Mouse (Mus musculus): ENCODE measurements at regions not wholly inside any gene's neighbourhood (a gene's known extent, or its start where the extent isn't known, plus 50 kb on each side); places are given as distances from the start of the nearest gene placed in this dataset.

DNA sequence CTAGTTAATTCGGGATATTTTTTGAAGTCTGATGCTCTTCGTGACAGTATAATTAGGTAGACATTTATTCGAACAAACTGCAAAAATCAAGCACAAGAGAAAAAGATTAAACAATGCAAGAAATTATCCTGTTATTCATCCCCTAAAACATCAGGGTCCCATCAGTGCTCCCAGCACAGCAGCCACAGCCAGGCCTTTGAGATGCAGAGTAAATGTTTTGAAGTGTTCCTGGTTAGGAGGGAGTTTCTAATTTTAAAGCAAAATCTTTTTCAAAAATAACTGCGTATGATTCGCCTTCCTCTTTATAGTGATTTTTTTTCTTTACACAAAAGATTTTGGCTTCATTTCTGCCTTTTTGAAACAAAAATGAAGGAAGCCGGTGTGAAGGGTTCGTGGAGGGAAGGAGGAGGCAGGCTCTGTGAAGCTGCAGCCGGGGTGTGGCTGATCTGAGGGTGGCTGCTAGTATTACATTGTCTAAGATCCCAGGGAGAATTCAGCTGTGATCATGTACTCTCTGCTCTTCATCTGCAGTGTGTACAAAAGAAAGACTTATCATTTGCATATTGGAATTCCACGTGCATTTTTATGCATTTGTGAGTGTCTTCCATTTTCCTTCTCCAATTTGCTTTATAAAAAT is 534.7 kb downstream of the Rwdd3 start:
- Histone ChIP-seq H3K4me1 (ENCODE audit: control insufficient read depth in 1 of 2, insufficient read depth in 2 of 2, low read length in 2 of 2) (no peaks in the 10 kb centered on the region), H3K9me3 (replicated peaks; ENCODE audit: insufficient read depth, low read length) (no peaks in the 10 kb centered on the region), H3K4me3 (ENCODE audit: control insufficient read depth in 1 of 2, insufficient read depth in 1 of 2, low read depth in 2 of 2, low read length in 2 of 2) (no peak overlapping the region), H3K27me3 (ENCODE audit: control insufficient read depth in 1 of 2, insufficient read depth in 2 of 2, low read length in 2 of 2) (no peaks in the 10 kb centered on the region), H3K79me2 (ENCODE audit: control insufficient read depth, insufficient read depth, low read length, poor library complexity) (no peaks in the 10 kb centered on the region), H3K36me3 (ENCODE audit: control insufficient read depth in 1 of 2, insufficient read depth in 2 of 2, low read length in 2 of 2) (no peaks in the 10 kb centered on the region), H3K9ac (ENCODE audit: control insufficient read depth, low read depth, low read length, poor library complexity, severe bottlenecking) (no peak overlapping the region), H3K27ac (ENCODE audit: control insufficient read depth, low read depth, low read length) (no peak overlapping the region)
- no peak for TF ChIP-seq MAZ (IDR thresholded peaks at IDR 0.05; ENCODE audit: low read depth, low read length)
- no peak for TF ChIP-seq TAL1 (IDR thresholded peaks at IDR 0.05; ENCODE audit: low read length)
- no peak for TF ChIP-seq ZNF384 (IDR thresholded peaks at IDR 0.05; ENCODE audit: low read depth, low read length)
- no peak for TF ChIP-seq HCFC1 (IDR thresholded peaks at IDR 0.05; ENCODE audit: low read depth, low read length)
- no peak for TF ChIP-seq BHLHE40 (IDR thresholded peaks at IDR 0.05; ENCODE audit: borderline replicate concordance, low read depth, low read length)
- no peak for TF ChIP-seq SIN3A (IDR thresholded peaks at IDR 0.05; ENCODE audit: low read length)
- TF ChIP-seq POLR2A (IDR thresholded peaks at IDR 0.05; ENCODE audit: control insufficient read depth in 1 of 2, insufficient read depth in 1 of 2, low read depth in 1 of 2, low read length in 2 of 2, poor library complexity in 1 of 2) = no peak
- TF ChIP-seq MYB (IDR thresholded peaks at IDR 0.05; ENCODE audit: low read depth, low read length) = no peak
- TF ChIP-seq RCOR1 (IDR thresholded peaks at IDR 0.05; ENCODE audit: low read depth, low read length) = no peak
- TF ChIP-seq JUND (IDR thresholded peaks at IDR 0.05; ENCODE audit: low read depth, low read length) = no peak
- no peak for TF ChIP-seq NRF1 (IDR thresholded peaks at IDR 0.05; ENCODE audit: insufficient read depth, low read depth, low read length, poor library complexity, severe bottlenecking)
- no peak for TF ChIP-seq NELFE (IDR thresholded peaks at IDR 0.05; ENCODE audit: low read depth, low read length)
- no peak for TF ChIP-seq CTCF (IDR thresholded peaks at IDR 0.05 in 2 of 3, conservative IDR thresholded peaks at IDR 0.05 in 1 of 3; ENCODE audit: control insufficient read depth in 1 of 3, insufficient read depth in 1 of 3, low read depth in 2 of 3, low read length in 3 of 3, poor library complexity in 1 of 3, severe bottlenecking in 1 of 3)
- TF ChIP-seq GATA1 (IDR thresholded peaks at IDR 0.05; ENCODE audit: low read depth, low read length) = no peak
- TF ChIP-seq MAFK (IDR thresholded peaks at IDR 0.05; ENCODE audit: borderline replicate concordance, low read depth, low read length) = no peak
- no peak for TF ChIP-seq MAX (IDR thresholded peaks at IDR 0.05; ENCODE audit: low read length)
- DNase-seq (ENCODE audit: low read depth, low spot score) = no peak

DNA sequence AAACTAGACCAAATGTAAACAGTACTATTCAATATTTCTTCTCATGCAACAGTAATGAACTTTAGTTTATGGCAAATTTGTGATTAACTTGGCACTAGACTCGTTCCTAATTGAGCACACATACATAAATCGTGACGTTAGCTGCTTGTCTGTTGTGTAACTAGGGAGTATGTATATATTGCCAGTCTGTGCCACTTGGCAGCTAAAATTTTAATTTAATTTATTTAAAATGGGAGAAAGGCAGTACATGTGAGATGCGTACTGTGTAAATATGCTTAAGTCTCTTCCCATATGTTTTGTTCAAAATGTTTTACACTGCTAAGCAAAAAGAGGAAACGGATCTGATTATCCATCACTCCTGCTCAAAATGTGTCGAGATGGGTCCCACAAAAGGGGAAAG is 553.1 kb downstream of the Rwdd3 start:
- no peaks in the 10 kb centered on the region for H3K27me3 ChIP-seq (ENCODE audit: control insufficient read depth in 1 of 2, insufficient read depth in 2 of 2, low read length in 2 of 2)
- no peak for DNase-seq (ENCODE audit: low read depth, low spot score)
- H3K9ac ChIP-seq (ENCODE audit: control insufficient read depth, low read depth, low read length, poor library complexity, severe bottlenecking) = no peak overlapping the region
- H3K79me2 ChIP-seq (ENCODE audit: control insufficient read depth, insufficient read depth, low read length, poor library complexity) = no peaks in the 10 kb centered on the region
- H3K27ac ChIP-seq (ENCODE audit: control insufficient read depth, low read depth, low read length) = no peak overlapping the region
- TF ChIP-seq ZC3H11A (IDR thresholded peaks at IDR 0.05; ENCODE audit: low read depth, low read length) = no peak
- TF ChIP-seq MYC (IDR thresholded peaks at IDR 0.05; ENCODE audit: low read depth, low read length) = no peak
- TF ChIP-seq BHLHE40 (IDR thresholded peaks at IDR 0.05; ENCODE audit: borderline replicate concordance, low read depth, low read length) = no peak
- no peak for TF ChIP-seq TCF12 (IDR thresholded peaks at IDR 0.05; ENCODE audit: low read depth, low read length)
- H3K36me3 ChIP-seq (ENCODE audit: control insufficient read depth in 1 of 2, insufficient read depth in 2 of 2, low read length in 2 of 2) = no peaks in the 10 kb centered on the region
- H3K4me1 ChIP-seq (ENCODE audit: control insufficient read depth in 1 of 2, insufficient read depth in 2 of 2, low read length in 2 of 2) = no peaks in the 10 kb centered on the region
- H3K4me3 ChIP-seq (ENCODE audit: control insufficient read depth in 1 of 2, insufficient read depth in 1 of 2, low read depth in 2 of 2, low read length in 2 of 2) = no peak overlapping the region
- H3K9me3 ChIP-seq (replicated peaks; ENCODE audit: insufficient read depth, low read length) = no peaks in the 10 kb centered on the region

Data from MEL (cell line).